Mouse (Mus musculus) embryo, embryonic 9.5 days (tissue): ENCODE measurements around the gene Pmvk.

ENCODE experiments used
- DNase-seq: peaks from one replicate; pipeline ENCODE4 v3.0.0-alpha.2; 2017; ENCODE audit errors: extremely low spot score

Pmvk gene

DNA sequence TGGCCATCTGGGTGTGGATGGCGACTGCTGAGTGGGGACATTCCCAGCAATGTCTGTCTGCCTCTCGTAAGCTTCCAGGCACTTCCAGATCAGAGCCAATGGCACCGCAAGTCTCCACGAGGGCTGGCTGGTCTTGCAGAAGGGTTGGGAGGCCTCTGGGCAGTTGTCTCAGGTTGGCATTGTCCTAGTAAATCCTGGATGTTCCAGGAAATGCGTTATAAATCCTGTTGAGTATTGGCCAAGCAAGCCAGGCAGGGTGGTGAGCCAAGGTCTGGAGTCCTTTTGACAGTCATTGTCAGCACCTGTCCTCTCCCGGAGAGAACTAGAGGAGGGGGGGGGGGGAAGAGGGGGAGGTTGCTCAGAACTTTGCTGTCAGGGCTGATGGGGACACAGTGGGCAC, 24.7 kb downstream of the Pmvk start:
- no peak for DNase-seq

DNA sequence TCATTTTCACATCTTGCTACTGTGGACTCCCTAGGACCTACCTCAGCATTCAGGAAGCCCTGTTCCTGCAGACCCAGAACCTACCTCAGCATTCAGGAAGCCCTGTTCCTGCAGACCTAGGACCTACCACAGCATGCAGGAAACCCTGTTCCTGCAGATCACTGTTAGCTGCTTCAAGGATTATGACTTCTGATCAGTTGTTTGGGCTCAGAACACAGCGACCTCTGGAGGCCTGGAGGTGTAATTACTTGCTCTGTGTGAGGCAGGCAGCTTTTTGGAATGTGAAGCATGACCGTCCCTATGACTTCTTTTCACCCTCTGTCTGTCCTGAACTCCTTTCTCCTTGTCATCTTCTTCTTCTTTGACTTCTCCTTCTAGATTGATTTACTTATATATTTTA, 27.1 kb downstream of the Pmvk start:
- no peak for DNase-seq

GRCm38 (mm10) chr3:89482249-89482648, 27.9 kb downstream of the Pmvk start:
- DNase-seq = no peak

DNA sequence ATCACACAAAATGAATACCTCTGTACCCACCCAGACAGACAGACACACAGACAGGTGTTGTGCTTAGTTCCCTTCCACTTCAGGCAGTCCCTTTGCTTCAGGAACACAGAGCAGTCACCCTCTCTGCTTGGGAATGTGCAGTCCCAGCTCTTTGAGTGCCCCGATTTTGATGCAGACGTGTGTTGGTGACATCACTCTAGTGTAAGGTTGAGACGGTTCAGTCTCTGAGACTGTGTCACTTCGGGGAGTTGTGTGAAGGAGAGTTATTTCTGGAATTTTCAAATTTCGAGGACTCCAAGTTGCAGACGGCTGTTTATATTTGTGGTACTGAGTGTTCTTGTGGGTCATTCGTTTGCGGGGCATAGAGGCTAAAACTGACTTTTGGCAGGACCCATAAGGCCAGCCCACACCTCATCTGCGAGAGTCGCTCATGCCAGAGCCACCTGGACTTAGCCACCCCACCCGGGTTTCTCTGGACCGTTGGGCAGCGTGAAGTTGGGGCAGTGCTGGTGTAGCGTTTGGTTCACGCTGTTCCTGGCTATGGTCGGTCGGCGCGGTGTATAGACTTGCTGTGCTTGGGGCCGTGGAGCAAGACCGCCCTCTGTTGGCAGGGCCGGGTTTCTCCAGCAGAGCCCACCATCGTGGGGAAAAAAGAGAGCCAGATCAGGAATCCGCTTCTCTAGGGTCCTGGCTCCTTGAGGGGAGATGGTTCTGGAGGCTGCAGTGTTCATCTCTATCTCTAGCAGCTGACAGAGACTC, 30.6 kb downstream of the Pmvk start:
- DNase-seq = peak; percentile 84

DNA sequence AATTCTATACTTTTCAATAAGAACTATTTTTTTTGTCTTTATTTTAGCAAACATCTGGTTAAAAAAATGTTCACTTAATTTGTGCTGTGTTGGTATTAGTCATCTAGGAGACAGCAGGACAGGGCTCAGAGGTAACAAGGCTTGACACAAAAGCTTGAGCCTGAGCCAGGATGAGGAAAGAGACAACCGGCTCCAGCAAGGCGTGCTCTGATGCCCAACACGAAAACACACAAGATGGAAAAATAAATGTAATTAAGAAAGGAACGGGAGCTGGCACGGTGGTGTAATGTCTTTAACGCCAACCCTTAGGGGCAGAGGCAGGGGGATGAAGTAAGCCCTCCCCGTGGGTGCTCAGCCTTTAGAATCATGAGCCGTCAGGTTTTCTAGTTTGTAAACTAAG, 31.8 kb downstream of the Pmvk start:
- DNase-seq = no peak

GRCm38 (mm10) chr3:89486916-89487702, 32.8 kb downstream of the Pmvk start:
- no peak for DNase-seq

DNA sequence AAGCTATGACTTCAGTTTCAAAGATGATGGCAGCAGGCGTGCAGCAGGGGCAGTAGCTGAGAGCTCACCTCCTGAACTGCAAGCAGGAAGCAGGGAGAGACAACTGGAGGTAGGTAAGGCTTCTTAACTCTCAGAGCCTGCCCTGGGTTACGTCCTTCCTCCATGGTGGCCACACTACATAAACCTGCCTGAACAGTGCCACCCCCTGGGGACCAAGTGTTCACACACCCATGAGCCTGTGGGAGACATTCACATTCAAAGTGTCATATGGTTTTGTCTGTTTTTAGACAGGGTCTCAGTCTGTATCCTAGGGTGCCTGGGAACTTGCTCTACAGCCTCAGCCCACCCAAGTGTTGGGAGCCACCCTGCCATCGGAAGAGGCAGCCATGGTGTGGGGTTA, 36.4 kb downstream of the Pmvk start:
- DNase-seq = no peak

DNA sequence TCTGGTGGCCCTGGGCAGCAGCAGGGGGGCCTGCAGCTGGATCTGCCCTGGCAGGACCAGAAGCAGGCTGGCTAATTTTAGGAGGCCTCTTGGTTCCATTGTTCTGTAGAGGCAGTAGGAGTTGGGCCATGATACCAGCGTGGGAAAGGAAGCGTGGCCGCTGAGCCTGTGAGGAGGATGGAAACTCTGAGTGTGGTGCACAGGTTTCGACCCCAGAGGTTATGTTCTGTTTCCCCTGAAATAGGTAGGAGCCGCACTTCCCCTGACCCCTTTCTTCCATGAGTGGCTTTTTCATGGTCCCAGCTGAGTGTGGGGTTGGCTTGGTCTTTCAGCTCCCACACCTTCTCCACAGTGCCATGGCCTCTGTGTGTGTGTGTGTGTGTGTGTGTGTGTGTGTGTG, 37.2 kb downstream of the Pmvk start:
- DNase-seq = no peak

DNA sequence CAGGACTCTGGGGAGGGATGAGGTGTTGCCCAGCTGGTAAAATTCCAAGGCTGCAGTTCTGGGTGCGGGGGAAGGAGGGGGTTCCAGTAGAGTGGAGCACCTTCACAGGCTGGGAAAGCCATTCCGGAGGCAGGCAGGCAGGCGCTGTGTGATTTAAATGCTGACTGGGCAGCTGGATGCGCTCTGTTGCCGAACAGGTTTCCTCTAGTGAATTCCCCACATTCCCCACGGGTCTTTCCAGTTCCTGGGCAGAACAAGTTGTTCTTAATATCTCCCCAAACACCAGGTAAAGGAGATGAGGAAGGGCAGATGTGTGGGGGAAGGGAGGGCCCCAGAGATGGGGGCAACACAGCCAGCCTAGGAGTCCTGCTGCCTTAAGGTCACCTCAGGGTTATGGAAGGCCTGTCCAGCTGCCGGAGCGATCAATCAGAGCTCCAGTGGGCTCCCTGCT, 38.4 kb downstream of the Pmvk start:
- peak; percentile 30 for DNase-seq

- DNase-seq = no peak
Observed at GRCm38 (mm10) chr3:89494630-89495029, 40.3 kb downstream of the Pmvk start.

DNA sequence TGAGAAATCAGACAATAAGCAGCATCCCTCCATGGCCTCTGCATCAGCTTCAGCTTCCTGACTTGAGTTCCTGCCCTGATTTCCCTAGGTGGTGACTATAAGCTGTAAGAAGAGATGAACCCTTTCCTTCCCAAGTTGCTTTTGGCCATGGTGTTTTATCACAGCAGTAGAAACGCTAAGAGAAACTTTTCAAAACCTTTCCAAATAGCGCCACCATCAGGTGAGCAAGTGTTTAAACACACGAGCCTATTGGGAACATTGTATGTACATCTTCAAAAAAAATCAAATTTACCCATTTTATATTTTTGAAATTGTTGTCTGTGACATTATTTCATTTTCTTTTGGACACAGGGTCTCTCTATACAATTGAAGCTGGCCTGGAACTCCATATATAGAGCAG, 42.0 kb downstream of the Pmvk start:
- DNase-seq = no peak

DNA sequence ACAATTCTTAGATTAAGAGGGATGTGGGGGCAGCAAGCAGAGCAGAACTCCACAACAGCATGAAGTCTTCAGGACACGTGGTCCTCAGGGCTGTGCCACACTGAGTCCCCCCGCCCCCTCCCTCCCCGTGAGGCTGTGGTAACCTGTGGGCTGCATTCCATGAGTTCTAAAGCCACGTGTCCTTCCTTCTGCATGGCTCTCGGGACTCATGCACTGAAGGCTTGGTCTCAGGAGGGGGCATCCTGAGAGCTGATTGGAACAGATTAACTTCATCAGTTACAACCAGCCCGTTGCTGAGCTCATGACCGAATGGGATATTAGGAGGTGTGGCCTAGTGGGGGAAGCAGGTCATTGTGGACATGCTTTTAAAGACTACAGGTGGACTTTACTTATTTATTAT, 45.4 kb downstream of the Pmvk start:
- DNase-seq = no peak

DNA sequence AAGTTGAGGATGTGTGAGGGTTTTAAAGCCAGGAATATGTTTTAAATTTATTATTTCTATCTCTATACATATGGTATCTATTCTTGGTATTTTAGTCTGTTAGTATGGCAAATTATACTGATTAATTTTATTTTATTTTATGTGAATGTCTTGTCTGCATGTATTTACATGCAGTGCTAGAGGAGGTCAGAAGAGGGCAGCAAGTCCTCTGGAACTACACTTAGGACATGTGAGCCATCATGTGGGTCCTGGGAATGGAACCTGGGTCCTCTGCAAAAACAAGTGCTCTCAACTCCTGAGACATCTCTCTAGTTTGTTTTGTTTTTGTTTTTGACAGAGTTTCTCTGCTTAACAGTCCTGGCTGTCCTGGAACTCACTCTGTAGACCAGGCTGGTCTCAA, 47.1 kb downstream of the Pmvk start:
- no peak for DNase-seq

GRCm38 (mm10) chr3:89502551-89502950, 48.2 kb downstream of the Pmvk start:
- DNase-seq = no peak

GRCm38 (mm10) chr3:89508041-89508440, 53.7 kb downstream of the Pmvk start:
- DNase-seq = no peak

GRCm38 (mm10) chr3:89510979-89511378, 56.6 kb downstream of the Pmvk start:
- DNase-seq = peak; percentile 65

DNA sequence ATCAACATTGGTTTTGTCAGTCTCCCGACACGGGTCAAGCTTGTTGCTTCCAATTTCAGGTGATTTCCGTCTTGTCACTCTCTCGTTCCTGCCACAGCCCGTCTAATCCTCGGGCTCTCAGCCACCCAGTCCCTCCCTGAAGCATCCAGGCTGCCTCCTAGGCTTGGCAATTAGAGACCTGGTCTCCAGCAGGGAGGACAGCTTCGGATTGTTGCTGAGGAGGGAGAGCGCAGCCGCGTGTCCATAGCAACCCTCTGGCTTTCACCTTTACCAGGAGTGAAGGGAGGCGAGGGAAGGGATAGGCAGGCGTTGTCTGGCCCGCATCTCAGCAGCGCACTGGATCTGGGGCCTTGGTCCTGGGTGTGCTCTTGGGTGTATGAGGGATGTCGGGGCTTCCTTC, 57.1 kb downstream of the Pmvk start:
- no peak for DNase-seq

- DNase-seq = no peak
Observed at GRCm38 (mm10) chr3:89512225-89512624, 57.9 kb downstream of the Pmvk start.

GRCm38 (mm10) chr3:89515444-89515843, 61.1 kb downstream of the Pmvk start:
- DNase-seq = no peak

DNA sequence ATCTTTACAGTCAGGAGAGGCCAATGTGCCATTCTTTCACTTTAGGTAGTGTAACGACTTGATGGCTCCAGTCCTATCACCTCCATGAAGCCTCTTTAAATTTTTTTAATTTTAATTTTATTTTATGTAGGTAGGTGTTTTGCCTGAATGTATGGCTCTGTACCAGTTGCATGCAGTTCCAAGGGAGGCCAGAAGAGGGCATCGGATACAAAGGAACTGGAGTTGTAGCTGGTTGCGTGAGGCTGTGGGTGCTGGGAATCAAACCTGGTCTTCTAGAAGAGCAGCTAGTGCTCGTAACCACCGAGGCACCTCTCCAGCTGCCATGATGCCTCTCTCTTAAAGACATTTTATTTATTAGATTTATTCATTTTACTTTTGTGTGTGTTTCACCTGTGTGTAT, 62.0 kb downstream of the Pmvk start:
- DNase-seq = no peak
